Mouse (Mus musculus) CD8-positive naive resting alpha-beta T cell, adult 2 months (primary cell): ENCODE results near the gene Suclg1.
A peak's percentile ranks its signal among the peaks of the same experiment; 100 is the strongest.

Experiments
- DNase-seq, 2 experiments: peaks; one replicate each; pipeline ENCODE4 v3.0.0; 2022; ENCODE audit warnings: low read depth in 2 of 2, low spot score in 2 of 2

Gene Suclg1

DNA sequence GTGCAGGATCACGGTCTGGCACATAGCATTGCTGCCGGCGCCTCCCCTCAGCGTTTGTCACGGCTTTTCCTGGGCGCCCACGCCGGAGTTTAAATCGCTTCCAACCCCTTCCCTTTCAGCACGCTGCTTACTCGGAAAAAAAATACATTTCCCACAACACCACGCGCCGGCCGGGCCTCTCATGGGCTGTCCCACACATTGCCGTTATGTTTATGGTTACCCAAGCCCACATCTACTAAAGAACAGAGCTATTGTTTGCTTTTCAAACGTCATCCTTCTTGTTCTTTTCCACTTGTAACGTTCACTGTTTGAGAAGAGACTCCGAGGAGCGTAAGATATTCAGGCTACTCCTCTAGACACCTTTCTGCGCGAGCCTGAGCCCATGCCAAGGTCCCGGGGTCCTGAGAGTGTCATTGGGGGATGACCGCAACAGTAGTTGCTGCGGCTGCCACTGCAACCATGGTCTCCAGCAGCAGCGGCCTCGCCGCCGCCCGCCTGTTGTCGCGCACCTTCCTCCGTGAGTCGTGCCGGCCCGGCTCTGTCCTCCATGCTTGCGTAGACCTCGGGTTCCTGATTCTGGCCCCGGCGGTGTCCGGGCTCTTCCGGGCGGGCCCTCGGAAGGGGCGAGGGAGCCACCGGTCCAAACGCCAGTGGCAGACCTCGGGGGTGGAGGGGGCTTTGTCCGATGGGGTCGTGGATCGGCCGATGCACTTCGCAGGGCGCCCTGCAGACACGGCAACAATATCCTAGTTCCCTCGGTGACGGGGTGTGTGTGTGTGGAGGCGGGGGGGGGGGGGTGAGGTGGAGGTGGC lies at the start of gene Suclg1:
Gene Suclg1 (plus strand): TSS at position 146 of the 812 bp plus-strand sequence.
- peak; percentile 81 to 89 for DNase-seq

DNA sequence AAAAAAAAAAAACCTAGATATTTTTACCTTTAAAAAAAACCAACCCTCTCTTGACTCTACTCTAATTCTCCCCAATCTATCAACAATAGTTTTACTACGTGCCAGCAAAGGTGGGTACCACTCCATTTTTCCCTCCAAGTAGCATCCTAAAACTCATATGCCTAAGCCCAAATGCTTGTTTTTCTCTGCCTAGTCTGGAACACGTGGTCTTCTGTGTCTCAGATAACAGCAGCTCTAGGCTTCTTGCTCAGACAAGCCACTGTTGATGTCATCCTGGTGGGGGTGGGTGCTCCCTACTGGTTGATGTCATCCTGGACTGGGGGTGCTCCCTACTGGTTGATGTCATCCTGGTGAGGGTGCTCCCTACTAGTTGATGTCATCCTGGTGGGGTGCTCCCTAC lies 44.5 kb upstream of the Suclg1 start:
- DNase-seq, result no peak

DNA sequence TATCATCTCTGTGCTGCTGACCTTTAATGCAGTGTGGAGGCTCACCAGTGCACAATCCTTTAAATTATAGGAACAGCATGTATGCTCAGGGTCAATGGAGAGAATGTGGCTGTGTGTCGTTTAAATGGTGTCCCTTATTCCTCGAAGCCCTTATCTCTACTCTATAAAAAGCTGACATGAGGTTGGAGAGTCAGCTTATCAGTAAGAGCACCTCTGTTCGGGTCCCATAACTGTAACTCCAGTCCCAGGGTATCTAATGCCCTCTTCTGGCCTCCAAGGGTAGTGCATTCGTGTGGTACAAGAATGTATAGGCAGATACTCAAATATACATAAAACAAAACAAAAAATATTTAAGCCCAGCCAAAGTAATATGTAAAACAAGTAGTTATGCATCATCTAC lies 43.2 kb upstream of the Suclg1 start:
- no peak for DNase-seq

DNA sequence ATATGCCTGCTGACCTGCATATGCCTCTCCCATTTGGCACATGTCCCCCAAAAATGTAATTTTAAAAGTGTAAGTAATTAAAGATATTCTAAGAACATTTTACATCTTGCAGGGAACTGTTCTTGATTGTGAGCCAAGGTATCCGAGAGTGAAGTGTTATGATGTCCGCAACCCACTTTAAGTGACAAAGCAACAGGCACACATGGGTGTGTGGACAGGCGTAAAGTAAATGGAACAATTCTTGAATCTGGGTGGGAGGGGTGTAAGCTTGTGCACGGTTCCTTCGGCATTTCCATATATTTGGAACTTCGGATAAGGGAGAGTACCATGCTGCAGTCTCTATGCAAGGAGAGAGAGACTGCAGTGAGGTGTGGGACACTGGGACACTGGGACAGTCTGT lies 38.6 kb upstream of the Suclg1 start:
- no peak for DNase-seq

DNA sequence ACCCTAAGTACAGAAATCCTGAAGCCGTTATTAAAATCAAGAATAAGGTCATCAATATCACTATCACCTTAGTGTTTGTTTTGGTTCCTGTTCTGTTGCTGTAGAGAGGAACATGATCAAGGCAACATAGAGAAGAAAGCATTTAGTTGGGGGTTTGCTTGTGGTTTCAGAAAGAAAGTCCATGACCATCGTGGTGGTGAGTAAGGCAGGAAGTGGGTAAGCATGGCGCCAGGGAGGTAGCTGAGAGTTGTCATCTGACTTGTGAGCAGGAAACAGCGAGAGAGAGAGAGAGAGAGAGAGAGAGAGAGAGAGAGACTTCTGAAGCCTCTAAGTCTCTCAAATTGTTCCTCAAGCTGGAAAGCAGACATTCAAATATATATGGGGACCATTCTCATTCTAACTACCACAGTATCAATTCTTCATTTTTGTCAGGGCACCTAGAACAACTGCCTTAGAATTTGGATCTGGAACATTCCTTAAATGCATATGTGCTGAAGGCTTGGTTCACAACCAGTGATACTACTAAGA lies 37.7 kb upstream of the Suclg1 start:
- peak; percentile 82 to 85 for DNase-seq

DNA sequence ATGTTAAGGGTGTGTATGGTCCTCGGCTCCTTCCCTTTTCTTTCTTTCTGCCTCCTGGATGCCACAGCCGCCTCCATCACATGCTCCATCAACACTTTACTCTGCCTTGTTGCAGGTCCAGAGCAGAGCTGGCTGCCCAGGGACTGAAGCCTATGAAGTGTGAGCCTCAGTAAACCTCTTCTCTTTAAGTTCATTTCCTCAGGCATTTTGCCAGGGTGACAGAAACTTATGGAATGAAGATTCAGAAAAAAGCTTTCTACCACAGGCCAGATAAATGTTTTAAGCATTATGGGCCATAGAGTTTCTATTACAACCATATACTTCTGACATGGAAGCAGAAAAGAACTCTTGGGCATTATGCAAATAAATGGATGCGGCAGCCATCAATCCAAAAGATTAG lies 37.1 kb upstream of the Suclg1 start:
- DNase-seq, result no peak

DNA sequence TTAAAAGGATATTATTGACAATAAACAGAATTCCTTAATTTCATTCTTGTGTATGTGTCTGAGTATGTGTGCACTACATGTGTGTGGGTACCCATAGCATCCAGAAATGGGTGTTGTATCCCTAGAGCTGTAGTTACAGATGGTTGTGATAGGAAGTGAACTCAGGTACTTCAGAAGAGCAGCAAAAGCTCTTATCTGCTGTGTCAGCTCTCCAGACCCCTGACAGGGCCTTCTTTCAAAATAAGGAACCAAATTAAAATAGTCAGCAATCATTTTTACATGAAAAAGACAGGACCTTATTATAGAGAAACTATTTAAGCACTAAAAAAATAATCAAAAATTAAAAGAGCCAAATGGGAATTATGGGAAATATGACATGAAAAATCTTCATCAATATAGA lies 36.6 kb upstream of the Suclg1 start:
- no peak for DNase-seq

DNA sequence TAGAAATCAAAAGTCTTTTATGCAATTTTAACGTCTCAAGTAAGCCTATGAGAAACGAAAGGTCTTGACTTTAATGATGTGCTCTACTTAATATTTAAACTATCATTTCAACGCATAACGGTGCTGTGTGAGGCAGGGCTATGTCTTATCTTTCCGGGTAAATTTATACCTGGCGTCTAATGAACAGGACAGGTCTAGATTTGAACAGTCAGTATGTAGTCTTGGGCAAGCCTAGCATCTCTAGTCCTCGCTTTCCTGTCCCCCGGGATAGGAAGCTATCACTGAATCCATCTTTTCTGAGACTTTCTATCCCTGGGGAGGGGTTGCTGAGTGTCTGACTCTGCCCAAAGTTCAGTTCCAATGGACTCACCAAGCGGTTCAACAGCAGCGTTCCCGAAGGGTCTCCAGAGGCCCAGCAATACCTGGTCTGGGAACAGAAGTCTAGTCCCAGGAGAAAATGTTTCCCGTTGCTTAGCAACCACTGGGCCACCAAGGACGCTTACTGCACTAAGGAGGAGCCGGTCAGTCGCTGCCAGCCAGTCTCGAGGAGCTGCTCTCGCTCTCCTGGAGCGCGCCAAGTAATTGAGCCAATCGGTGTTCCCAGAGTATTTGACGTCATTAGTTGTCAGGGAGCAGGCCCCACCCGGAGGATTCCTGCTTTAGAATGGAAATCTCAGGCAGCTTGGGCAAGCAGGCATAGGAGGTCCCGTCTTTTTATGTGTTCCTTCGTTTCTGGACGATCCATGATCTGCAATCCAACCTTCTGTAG lies 26.8 kb upstream of the Suclg1 start, which contains the start of gene Dnah6:
Gene Dnah6 (minus strand): TSS at position 463 of the 769 bp plus-strand sequence.
- peak; percentile 47 to 50 for DNase-seq

DNA sequence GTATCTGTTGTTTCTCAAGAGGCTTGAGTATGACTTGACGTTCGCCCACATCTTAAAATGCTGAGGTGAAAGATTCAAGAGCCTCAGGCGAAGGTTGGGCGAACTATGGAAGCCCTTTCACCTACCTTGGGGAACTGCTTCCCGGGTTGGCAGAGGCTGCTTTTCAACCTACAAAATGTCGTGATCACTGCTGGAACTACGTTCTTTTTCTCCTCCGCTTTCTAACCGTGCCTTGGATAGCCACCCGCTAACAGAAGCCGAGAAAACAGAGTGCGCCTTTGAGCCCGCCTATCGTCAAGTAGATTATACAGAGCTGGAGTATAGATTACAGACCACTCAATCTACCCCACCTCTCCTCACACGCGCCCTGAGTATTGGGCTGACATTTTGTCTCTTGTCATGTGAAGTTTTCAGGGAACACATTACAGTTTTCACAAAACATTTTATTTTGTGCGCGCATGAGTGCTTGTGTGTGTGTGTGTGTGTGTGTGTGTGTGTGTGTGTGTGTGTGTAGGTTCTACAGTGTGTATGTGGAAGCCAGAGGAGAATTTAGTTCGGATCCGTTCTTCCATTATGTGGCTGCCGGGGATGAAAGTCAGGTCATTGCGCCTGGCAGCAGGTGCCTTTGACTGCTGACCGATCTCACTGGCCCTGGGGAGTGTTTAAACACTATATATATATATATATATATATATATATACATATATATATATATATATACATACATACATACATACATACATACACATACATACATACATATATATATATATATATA lies 26.0 kb upstream of the Suclg1 start:
- peak in 1 of 2 experiments; percentile 25 for DNase-seq

DNA sequence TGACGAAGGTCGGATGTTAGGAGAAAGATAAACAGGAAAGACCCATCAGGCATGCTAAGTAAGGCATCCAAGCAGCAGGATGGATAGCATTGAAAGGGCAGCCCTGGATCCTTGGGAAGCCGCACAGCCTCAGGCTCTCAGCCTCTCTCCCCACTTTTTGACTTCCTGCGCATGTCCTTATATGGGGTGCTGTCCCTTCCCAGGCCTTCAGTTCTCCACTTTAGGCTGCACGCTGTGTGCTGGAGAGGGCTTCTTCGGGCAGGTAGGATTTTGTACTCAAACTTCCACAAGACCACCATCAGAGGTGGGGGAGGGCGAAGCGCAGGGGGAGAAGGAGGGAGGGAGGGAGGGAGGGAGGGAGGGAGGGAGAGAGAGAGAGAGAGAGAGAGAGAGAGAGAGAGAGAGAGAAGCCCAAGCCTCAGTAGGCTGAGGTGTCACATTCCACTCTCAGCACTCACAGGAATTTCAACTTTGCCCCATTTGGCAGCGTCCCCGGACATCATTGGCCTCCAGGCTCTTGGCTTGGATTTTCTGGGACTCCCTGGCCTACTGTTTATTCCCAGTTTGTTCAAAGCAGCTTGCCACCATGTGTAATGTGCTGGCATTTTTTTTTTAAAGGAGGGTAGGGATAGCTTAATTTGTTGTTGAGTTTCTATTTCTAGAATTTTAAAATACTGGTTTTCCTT lies 25.2 kb upstream of the Suclg1 start:
- no peak for DNase-seq

DNA sequence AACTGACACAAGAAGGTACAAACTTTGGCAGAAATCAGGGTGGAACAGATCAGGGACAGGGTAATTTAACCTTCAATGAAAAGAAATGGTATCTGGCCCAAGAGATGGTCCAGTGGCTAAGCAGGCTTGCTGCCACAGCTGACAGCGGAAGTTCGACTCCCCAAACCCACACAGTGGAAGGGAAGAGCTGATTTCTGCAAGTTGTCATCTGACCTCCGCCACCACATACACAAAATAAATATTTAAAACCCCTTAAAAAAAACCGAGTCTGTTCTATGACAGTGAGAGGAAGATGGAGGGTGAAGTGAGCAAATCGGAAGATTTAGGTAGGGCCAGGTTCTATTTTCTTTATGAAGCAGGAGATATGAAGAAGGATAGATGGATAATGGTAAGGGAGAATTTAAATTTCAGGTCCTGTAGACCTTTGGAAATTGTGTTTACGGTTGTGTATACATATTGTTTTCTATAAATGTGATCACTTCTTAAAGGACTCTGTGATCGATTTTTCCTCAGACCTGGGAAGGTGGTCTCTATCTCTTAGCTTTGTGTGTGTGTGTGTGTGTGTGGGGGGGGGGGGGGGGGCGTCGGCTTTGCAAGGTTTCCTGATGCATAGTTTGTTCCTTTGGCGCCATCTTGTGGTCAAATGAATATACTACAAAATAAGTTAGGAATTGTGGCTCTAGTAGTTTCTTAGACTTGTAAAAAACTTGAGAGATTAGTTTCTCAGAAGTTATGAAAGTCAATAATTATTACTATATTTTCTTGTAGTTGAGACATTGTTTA lies 20.6 kb upstream of the Suclg1 start:
- DNase-seq, result no peak

DNA sequence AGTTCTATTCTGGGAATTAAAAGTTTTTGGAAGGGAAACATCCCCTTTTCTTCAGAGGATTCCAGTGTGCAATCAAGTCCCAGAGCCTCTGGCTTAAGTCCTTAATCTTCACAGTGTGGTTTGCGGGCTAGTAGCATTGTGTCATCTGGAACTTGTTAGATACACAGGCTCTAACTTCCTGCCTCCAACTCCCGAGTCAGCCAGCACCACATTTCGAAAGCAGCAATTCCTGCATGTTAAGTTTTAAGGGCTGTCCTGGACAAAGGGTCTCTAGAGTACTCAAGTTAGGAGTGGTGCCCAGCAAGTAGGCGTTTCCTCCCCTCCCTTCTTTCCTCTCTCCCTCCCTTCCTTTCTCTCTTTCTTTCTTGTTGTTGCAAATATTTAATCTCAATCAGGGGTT lies 19.8 kb upstream of the Suclg1 start:
- no peak for DNase-seq

DNA sequence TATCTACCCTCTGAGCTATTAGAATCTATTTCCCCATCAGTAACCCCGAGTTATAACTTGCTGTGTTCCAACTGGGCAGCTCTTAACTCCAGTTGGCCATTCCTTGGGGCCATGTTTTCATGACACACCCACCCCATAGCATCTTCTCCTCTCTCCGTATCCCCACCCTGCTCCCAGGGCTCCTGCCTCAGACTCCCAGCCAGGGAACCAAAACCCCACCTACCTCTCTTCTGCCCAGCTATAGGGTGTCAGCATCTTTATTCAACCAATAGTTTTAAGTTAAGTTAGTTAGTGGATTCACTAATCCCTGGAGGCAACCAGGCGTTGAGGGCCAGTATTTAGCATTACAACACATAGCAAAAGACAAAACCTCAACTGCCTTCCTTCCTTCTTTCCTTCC lies 19.3 kb upstream of the Suclg1 start:
- DNase-seq, result no peak

DNA sequence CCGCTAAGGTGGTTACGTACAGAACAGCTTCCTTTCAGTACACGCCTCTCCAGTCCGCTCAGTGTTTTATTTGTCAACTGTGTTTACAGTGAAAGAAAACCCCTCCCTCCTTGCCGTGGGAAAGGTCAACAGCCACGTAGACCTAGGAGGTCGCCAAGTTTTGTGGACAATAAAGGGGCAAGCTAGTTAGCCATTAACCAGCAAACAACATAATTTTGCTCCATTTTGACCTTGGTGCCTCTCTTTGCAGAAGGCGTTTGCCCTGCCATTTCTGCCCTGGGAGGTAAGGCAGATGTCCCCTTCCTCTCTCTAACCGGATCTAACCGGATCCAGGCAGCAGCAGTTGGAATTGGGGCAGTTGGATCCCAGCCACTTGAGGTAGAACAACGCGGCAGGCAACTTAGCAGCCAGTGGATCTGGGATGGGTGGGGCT lies 16.0 kb upstream of the Suclg1 start:
- no peak for DNase-seq

DNA sequence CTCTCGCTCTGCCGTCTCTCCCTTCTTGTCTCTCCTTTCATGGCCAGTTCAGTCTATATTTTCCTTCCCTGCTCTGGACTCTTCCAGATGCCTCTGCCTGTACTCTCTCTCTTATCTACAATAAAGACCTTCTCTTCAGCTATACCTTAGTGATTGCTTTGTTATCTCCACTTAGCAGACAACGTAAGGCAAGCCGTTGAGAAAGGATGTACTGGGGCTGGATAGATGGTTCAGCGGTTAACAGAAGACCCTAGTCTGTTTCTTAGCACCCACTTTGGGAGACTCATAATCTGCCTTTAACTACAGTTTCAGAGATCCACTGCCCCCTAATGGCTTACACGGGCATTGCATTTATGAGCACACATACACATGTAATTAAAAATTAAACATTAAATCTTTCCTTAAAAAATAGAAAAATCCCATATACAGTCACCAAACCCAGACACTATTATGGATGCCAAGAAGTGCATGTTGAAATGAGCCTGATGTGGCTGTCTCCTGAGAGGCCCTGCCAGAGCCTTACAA lies 14.9 kb upstream of the Suclg1 start:
- peak; percentile 23 to 46 for DNase-seq

DNA sequence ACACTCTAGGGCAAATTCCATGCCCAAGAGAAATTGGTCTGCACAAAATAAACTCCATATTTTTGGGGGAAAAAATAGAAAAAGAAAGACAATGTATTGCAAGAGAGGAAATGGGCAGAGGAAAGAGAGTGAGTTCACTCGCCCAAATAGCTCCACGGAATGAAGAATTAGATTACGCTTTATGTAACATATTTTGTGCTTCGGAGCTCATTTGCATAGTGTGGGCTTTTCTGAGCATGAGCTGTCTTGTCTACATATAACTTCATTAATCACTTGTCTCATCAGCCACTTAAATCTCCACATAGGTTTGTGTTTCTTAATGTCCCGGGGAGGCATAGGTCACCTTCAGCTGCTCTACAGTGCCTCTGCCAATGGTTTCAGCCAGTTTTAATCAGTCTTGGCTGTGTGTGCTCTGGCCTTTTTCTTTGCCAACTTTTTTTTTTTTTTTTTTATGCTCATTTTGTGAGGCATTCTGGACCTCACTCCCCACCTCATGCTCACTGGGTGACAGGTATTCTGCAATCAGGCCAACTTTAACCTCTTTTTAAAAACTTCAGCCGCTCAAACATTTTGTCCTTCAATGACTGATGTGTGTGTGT lies 13.8 kb upstream of the Suclg1 start:
- no peak for DNase-seq

DNA sequence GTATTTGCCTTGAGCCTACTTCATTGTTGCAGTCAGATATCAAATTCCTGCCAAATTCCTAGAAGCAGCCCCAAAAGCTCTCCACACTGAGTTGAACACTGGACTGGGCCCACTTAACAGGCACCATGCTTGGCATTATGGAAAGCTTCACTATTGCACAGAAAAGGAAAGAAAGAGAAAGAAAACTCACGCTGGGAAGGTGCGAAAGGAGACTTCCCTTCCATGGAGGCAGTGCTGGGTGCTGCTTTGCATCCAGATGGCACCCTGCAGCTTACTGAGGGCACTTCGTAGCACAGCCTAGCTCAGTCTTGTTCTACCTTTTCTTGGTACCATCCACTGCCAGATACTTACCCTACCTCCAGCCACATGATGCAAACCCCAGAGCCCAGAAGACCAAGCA lies 12.5 kb upstream of the Suclg1 start:
- no peak for DNase-seq

DNA sequence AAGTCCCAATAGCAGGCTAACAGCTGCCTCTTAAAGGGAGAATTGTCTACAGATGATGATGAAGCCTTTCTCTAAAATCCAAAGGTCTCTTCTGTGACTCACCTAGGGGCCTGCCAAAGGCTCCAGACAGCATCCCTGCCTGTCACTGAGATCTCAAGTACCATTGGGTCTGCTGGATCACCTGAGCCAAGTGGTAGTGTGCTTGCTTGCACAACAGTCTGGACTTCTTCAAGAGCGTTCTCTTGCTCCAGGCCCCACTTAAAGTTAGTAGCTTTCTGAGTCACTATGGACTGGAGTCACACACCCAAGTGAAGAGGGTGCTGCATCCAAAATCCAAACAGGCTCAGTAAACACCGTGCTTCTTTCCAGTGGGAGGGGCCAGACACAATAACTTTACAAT lies 1.4 kb upstream of the Suclg1 start:
- DNase-seq, result no peak

DNA sequence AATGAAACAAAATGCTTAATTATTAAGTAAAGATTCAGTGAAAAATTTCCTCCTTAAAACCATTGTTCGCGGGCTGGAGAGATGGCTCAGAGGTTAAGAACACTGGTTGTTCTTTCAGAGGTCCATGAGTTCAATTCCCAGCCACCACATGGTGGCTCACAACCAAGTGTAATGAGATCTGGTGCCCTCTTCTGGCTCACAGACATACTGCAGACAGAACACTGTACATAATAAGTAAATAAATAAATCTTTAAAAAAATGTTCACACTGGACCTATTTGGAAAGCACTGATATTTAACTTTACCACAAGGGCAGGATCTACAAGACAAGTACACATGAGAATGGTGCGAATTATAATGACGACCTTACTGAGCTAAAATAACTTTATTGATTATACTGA lies 730 bp upstream of the Suclg1 start:
- DNase-seq, result peak; percentile 18 to 36
